Mouse (Mus musculus) C2C12 (cell line): Measurements from ENCODE around the gene Smc2.

Experiments used
- CEBPB ChIP-seq: IDR thresholded peaks from one replicate; pipeline ENCODE4 v1.6.1; 2011; ENCODE audit warnings: low read depth, mild to moderate bottlenecking, control low read depth, moderate library complexity
- CTCF ChIP-seq: IDR thresholded peaks from one replicate; pipeline ENCODE4 v1.5.1; 2011; ENCODE audit not compliant: control insufficient read depth, insufficient read depth, insufficient read length
- MAX ChIP-seq: IDR thresholded peaks from one replicate; pipeline ENCODE4 v1.6.1; 2011; ENCODE audit warnings: mild to moderate bottlenecking, control low read depth
- MYOD1 ChIP-seq: IDR thresholded peaks from one replicate; pipeline ENCODE4 v1.6.1; 2011; ENCODE audit warnings: low read depth; ENCODE audit not compliant: control insufficient read depth, insufficient read length
- MYOG ChIP-seq: IDR thresholded peaks from one replicate; pipeline ENCODE4 v1.6.1; 2011; ENCODE audit not compliant: control insufficient read depth, insufficient read length; ENCODE audit errors: extremely low read depth

DNA sequence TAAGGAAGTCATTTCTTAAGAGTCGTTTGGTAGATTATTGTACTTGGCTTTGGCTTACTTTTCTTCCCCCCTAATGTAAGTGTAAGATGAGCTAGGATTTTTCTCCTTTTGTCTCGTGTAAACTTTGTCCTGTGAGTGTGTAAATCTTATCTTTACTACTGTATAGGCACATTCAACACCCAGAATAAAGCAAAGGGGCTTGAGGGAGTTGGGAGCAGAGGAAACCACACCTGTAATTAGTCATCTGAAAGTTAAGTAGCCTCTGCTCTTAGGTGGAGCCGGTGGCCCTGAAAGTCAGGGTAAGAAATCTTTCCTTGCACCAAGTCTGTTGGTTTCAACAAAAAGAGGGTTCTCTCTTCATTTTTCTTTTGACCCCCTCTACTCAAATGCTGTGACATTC lies 34.4 kb downstream of the Smc2 start:
- TF ChIP-seq CTCF, result no peak
- no peak for TF ChIP-seq MAX
- TF ChIP-seq MYOG, result no peak
- TF ChIP-seq CEBPB, result no peak
- no peak for TF ChIP-seq MYOD1
